Mouse (Mus musculus) neural tube, embryonic 11.5 days (tissue): ENCODE data around the gene Xlr5a. TPM values are rescaled to one million over a fixed set of nuclear protein-coding genes. Genes with fewer than 3 reads are reported as not detected.
A peak's percentile ranks its signal among the peaks of the same experiment; 100 is the strongest.
"Not testable (repeated sequence)": the region's sequence is repeated elsewhere in the genome, so short reads cannot be mapped to it uniquely, and the experiment has no call there.

Experiments used
- ATAC-seq: fragments of 200-750 bp; cut with Nextera tagmentation; 2 replicates; pipeline ENCODE4 v1.8.0; 2017; ENCODE audit warnings: moderate number of reproducible peaks, mild to moderate bottlenecking, moderate TSS enrichment, moderate library complexity; ENCODE audit not compliant: insufficient read depth, low FRiP score, low TSS enrichment
- DNase-seq: peaks from one replicate; pipeline ENCODE4 v3.0.0-alpha.2; 2015; ENCODE audit warnings: low spot score
- H3K27ac ChIP-seq: fragments of 300-500 bp; sonication (generic); 2 replicates; pipeline ENCODE4 v1.5.1; 2014; ENCODE audit warnings: low read depth, mild to moderate bottlenecking, low read length
- H3K27me3 ChIP-seq: fragments of 300-500 bp; sonication (generic); 2 replicates; pipeline ENCODE4 v1.6.1; 2014; ENCODE audit warnings: mild to moderate bottlenecking, low read length, mixed read lengths; ENCODE audit not compliant: control insufficient read depth, insufficient read depth
- H3K36me3 ChIP-seq: fragments of 300-500 bp; sonication (generic); 2 replicates; pipeline ENCODE4 v1.6.1; 2014; ENCODE audit warnings: mild to moderate bottlenecking, low read length, moderate library complexity, mixed read lengths; ENCODE audit not compliant: control insufficient read depth, insufficient read depth
- H3K4me1 ChIP-seq: fragments of 300-500 bp; sonication (generic); 2 replicates; pipeline ENCODE4 v1.6.1; 2014; ENCODE audit warnings: low read length, mixed read lengths; ENCODE audit not compliant: control insufficient read depth, insufficient read depth
- H3K4me2 ChIP-seq: fragments of 300-500 bp; sonication (generic); 2 replicates; pipeline ENCODE4 v1.6.1; 2014; ENCODE audit warnings: low read depth, mild to moderate bottlenecking, moderate library complexity
- H3K4me3 ChIP-seq: fragments of 300-500 bp; sonication (generic); 2 replicates; pipeline ENCODE4 v1.5.1; 2014; ENCODE audit warnings: low read depth, low read length
- H3K9ac ChIP-seq: fragments of 300-500 bp; sonication (generic); 2 replicates; pipeline ENCODE4 v1.6.1; 2014; ENCODE audit warnings: mild to moderate bottlenecking, low read length
- H3K9me3 ChIP-seq: fragments of 300-500 bp; sonication (generic); 2 replicates; pipeline ENCODE4 v1.6.1; 2016; ENCODE audit warnings: low read length; ENCODE audit not compliant: control insufficient read depth
- WGBS: fragments of 180-500 bp; shearing (Covaris S2); extraction: QIAGEN DNeasy Blood & Tissue Kit; methylation state at CpG from one replicate; pipeline ENCODE4 v1.1.7; 2014; 5-methylcytosine and 5-hydroxymethylcytosine counted together
- polyA plus RNA-seq: library from polyadenylated mRNA; unstranded; fragments of >200 nt; fragmentation: Nextera tagmentation; extraction: Ambion mirVana; gene quantifications from 2 replicates; pipeline ENCODE4 v1.2.1, GENCODE M21; 2014

Xlr5a gene
- polyA plus RNA-seq, 1 experiment from 2014 or later, result not detected

DNA sequence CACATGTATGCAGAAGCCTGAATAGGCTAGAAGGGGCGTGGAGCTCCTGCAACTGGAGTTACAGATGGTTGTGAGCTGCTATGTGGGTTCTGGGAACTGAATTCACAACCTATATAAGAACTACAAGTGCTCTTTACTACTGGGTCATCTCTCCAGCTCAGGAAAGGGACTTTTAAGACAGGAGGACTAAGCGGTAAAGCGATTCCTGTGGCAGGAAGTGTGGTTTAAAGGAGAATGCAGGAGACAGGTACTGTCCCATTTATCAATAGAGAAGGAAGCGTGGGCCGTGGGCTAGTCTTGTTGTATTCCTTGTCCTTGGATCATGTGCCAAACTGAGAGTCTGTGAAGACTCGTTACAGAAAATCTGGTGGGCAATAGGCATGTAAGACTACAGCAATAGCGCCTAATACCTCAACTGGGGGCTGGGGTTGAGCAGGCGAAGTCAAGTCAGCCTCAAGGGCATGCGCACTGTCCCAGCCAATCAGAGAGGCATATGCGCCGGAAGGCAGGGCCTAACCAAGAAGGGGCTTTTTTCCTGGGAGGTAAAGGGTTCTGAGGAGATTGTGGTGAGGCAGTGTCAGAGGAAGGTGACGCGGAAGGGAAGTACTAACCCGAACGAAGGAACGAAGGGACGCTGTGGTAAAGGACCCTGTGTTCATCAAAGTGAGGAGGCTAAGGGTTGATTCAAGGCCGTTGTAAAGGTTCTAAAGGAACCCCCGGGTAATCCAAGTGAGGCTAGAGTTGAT is 78.8 kb downstream of the Xlr5a start, which contains the start of gene Xlr4b:
TSS of gene Xlr4b (plus strand) at position 515 of the 746 bp plus-strand sequence.
- not testable (repeated sequence) for ATAC-seq, H3K27me3 ChIP-seq, H3K9me3 ChIP-seq, H3K9ac ChIP-seq, H3K27ac ChIP-seq, H3K4me2 ChIP-seq, H3K4me1 ChIP-seq, H3K36me3 ChIP-seq, H3K4me3 ChIP-seq, DNase-seq
- 82% methylated on average over 10 of the region's 19 CpGs for WGBS

GRCm38 (mm10) chrX:73191934-73192333 is 100.8 kb downstream of the Xlr5a start, which contains the start of gene Xlr3b:
Gene Xlr3b, plus strand, starts transcription at chrX:73192207.
- DNase-seq, result peak; percentile 13
- H3K4me2 ChIP-seq, ATAC-seq: not testable (repeated sequence)

DNA sequence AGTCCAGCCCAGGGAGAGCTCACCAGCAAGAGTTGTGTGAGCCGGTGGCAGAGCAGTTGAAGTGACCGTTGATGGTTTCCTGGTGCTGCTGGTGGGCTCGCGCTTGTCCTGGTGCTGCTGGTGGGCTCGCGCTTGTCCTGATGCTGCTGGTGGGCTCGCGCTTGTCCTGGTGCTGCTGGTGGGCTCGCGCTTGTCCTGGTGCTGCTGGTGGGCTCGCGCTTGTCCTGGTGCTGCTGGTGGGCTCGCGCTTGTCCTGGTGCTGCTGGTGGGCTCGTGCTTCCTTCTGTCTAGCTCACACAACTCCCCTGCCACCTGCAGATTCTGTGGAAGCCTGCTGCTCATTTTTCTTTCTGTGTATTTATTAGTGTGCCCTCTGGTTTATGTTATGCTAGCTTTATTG is 115.9 kb downstream of the Xlr5a start, which contains the start of gene Spin2d:
TSS of gene Spin2d (minus strand) at position 101 of the 400 bp plus-strand sequence.
- not testable (repeated sequence) for H3K9ac ChIP-seq, H3K27me3 ChIP-seq, ATAC-seq, H3K4me2 ChIP-seq, H3K4me1 ChIP-seq, DNase-seq, H3K27ac ChIP-seq, H3K9me3 ChIP-seq, H3K36me3 ChIP-seq, H3K4me3 ChIP-seq
- 100% methylated on average over 2 of the region's 15 CpGs for WGBS

More at GRCm38 (mm10) chrX:73191934-73192333, 100.8 kb downstream of the Xlr5a start, which contains the start of gene Xlr3b:
- not testable (repeated sequence) for H3K36me3 ChIP-seq, H3K9ac ChIP-seq, H3K27me3 ChIP-seq, H3K4me3 ChIP-seq, H3K27ac ChIP-seq, H3K9me3 ChIP-seq, H3K4me1 ChIP-seq
- WGBS, result 82% methylated on average over 10 of the region's 12 CpGs

- not testable (repeated sequence) for H3K9ac ChIP-seq, H3K36me3 ChIP-seq, ATAC-seq, H3K4me2 ChIP-seq, DNase-seq, H3K27ac ChIP-seq, H3K4me1 ChIP-seq, H3K9me3 ChIP-seq, H3K27me3 ChIP-seq, H3K4me3 ChIP-seq
- WGBS, result no CpG with 5 or more reads among the region's 7 CpGs
Observed at GRCm38 (mm10) chrX:73149350-73149749, 143.4 kb downstream of the Xlr5a start, which contains the start of gene DXBay18. Gene DXBay18, minus strand, starts transcription at chrX:73149450.

DNA sequence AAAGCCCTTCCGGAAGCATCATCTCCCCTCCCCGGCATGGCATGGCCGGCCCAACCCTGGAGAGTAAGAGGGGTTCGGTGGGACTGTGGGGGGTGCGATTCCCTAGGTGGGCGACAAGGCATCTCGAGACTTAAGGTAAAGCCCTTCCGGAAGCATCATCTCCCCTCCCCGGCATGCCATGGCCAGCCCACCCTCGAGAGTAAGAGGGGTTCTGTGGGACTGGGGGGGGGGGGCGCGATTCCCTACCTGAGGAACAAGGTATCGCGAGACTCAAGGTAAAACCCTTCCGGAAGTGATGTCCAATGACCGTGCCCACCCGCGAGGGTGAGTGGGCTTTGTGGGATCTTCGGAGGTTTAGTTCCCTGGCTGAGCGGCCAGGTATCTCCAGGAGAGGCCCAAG is 144.3 kb downstream of the Xlr5a start, which contains the start of gene Xlr5b:
TSS of gene Xlr5b (plus strand) at position 301 of the 400 bp plus-strand sequence.
- H3K9me3 ChIP-seq, ATAC-seq, H3K36me3 ChIP-seq, H3K4me2 ChIP-seq, H3K27me3 ChIP-seq, H3K9ac ChIP-seq, H3K27ac ChIP-seq, H3K4me1 ChIP-seq, DNase-seq, H3K4me3 ChIP-seq: not testable (repeated sequence)
- WGBS, result no CpG with 5 or more reads among the region's 20 CpGs

- not testable (repeated sequence) for ATAC-seq, H3K9me3 ChIP-seq, H3K4me1 ChIP-seq, H3K4me3 ChIP-seq, H3K36me3 ChIP-seq, H3K4me2 ChIP-seq, H3K27ac ChIP-seq, H3K27me3 ChIP-seq, H3K9ac ChIP-seq, DNase-seq
- no CpG with 5 or more reads among the region's 7 CpGs for WGBS
Observed at GRCm38 (mm10) chrX:73143218-73143618, 149.6 kb downstream of the Xlr5a start.

- not testable (repeated sequence) for ATAC-seq
- no CpG with 5 or more reads among the region's 12 CpGs for WGBS
Observed at GRCm38 (mm10) chrX:73122859-73123829, 169.6 kb downstream of the Xlr5a start.

GRCm38 (mm10) chrX:73116747-73117146 is 176.0 kb downstream of the Xlr5a start, which contains the start of gene Gm14685:
Gene Gm14685, plus strand, starts transcription at chrX:73117047.
- H3K27me3 ChIP-seq, H3K4me1 ChIP-seq, H3K36me3 ChIP-seq, H3K4me3 ChIP-seq, H3K9me3 ChIP-seq, H3K27ac ChIP-seq, H3K9ac ChIP-seq, H3K4me2 ChIP-seq, DNase-seq, ATAC-seq: not testable (repeated sequence)
- no CpG with 5 or more reads among the region's 7 CpGs for WGBS

More at GRCm38 (mm10) chrX:73122859-73123829, 169.6 kb downstream of the Xlr5a start:
- not testable (repeated sequence) for H3K4me3 ChIP-seq, H3K9ac ChIP-seq, H3K36me3 ChIP-seq, H3K4me1 ChIP-seq, H3K4me2 ChIP-seq, DNase-seq, H3K9me3 ChIP-seq, H3K27me3 ChIP-seq, H3K27ac ChIP-seq
